Mouse (Mus musculus) limb, embryonic 15.5 days (tissue): ENCODE results near the gene Ppfia2. TPM values are rescaled to one million over a fixed set of nuclear protein-coding genes. Genes with fewer than 3 reads are reported as not detected.
A peak's percentile ranks its signal among the peaks of the same experiment; 100 is the strongest.

ENCODE experiments used
- ATAC-seq: fragments of 200-750 bp; cut with Nextera tagmentation; 2 replicates; pipeline ENCODE4 v1.8.0; 2017; ENCODE audit warnings: low read depth, moderate TSS enrichment; ENCODE audit not compliant: insufficient number of reproducible peaks, low FRiP score, low TSS enrichment
- H3K27ac ChIP-seq: fragments of 300-500 bp; sonication (generic); 2 replicates; pipeline ENCODE4 v1.5.1; 2015; ENCODE audit warnings: moderate library complexity, mild to moderate bottlenecking, inconsistent platforms
- H3K27me3 ChIP-seq: fragments of 300-500 bp; sonication (generic); 2 replicates; pipeline ENCODE4 v1.6.1; 2015; ENCODE audit warnings: inconsistent platforms
- H3K36me3 ChIP-seq: fragments of 300-500 bp; sonication (generic); 2 replicates; pipeline ENCODE4 v1.6.1; 2015; ENCODE audit warnings: inconsistent platforms
- H3K4me1 ChIP-seq: fragments of 300-500 bp; sonication (generic); 2 replicates; pipeline ENCODE4 v1.6.1; 2015; ENCODE audit warnings: inconsistent platforms
- H3K4me2 ChIP-seq: fragments of 300-500 bp; sonication (generic); 2 replicates; pipeline ENCODE4 v1.6.1; 2015; ENCODE audit warnings: mild to moderate bottlenecking, inconsistent platforms
- H3K4me3 ChIP-seq: fragments of 300-500 bp; sonication (generic); 2 replicates; pipeline ENCODE4 v1.5.1; 2015; ENCODE audit warnings: mild to moderate bottlenecking, inconsistent platforms
- H3K9ac ChIP-seq: fragments of 300-500 bp; sonication (generic); 2 replicates; pipeline ENCODE4 v1.6.1; 2015; ENCODE audit warnings: inconsistent platforms
- H3K9me3 ChIP-seq: fragments of 300-500 bp; sonication (generic); 2 replicates; pipeline ENCODE4 v1.6.1; 2016; ENCODE audit warnings: inconsistent platforms
- WGBS: fragments of 180-500 bp; shearing (Covaris S2); methylation state at CpG from one replicate; pipeline ENCODE4 v1.1.7; 2015; 5-methylcytosine and 5-hydroxymethylcytosine counted together
- polyA plus RNA-seq: library from polyadenylated mRNA; unstranded; fragments of >200 nt; fragmentation: Nextera tagmentation; extraction: Ambion mirVana; gene quantifications from 2 replicates; pipeline ENCODE4 v1.2.1, GENCODE M21; 2015

Gene Ppfia2
- 0.47 and 0.70 TPM in 2 replicates for polyA plus RNA-seq

- Histone ChIP-seq H3K9ac (peak within 1 kb of the TSS; percentile 14; the same call in 1 of the 2 replicates), H3K4me3 (peak within 1 kb of the TSS; percentile 47), H3K27ac (no peak within 1 kb of the TSS), H3K36me3 (no peaks in the 10 kb centered on the region), H3K4me1 (peaks cover 17% of the 10 kb centered on the region; the same call in 1 of the 2 replicates), H3K9me3 (no peaks in the 10 kb centered on the region), H3K4me2 (peak within 1 kb of the TSS; percentile 76), H3K27me3 (peaks cover 21% of the 10 kb centered on the region)
- ATAC-seq = no peak
- WGBS = 0% methylated on average over 30 of the region's 30 CpGs
Measured at GRCm38 (mm10) chr10:106469855-106470532, at the start of gene Ppfia2. TSS of gene Ppfia2 (plus strand) at chr10:106470339.

GRCm38 (mm10) chr10:106468956-106469721 lies 1.0 kb upstream of the Ppfia2 start:
- no peaks in the 10 kb centered on the region for H3K36me3 ChIP-seq
- peak overlapping the region; percentile 47 for H3K4me3 ChIP-seq
- WGBS = 3% methylated on average over 19 of the region's 19 CpGs
- peak overlapping the region; percentile 76 for H3K4me2 ChIP-seq
- H3K9ac ChIP-seq = no peak overlapping the region
- peaks cover 17% of the 10 kb centered on the region; the same call in 1 of the 2 replicates for H3K4me1 ChIP-seq
- no peak overlapping the region for H3K27ac ChIP-seq
- no peaks in the 10 kb centered on the region for H3K9me3 ChIP-seq
- peaks cover 21% of the 10 kb centered on the region for H3K27me3 ChIP-seq
- ATAC-seq = no peak

GRCm38 (mm10) chr10:106470533-106471205 lies 530 bp downstream of the Ppfia2 start:
- H3K4me3 ChIP-seq = peak overlapping the region; percentile 47
- no peak for ATAC-seq
- peak overlapping the region; percentile 14; the same call in 1 of the 2 replicates for H3K9ac ChIP-seq
- 11% methylated on average over 18 of the region's 18 CpGs for WGBS
- peaks cover 21% of the 10 kb centered on the region for H3K27me3 ChIP-seq
- no peak overlapping the region for H3K27ac ChIP-seq
- peaks cover 17% of the 10 kb centered on the region; the same call in 1 of the 2 replicates for H3K4me1 ChIP-seq
- H3K4me2 ChIP-seq = peak overlapping the region; percentile 76
- no peaks in the 10 kb centered on the region for H3K36me3 ChIP-seq
- no peaks in the 10 kb centered on the region for H3K9me3 ChIP-seq

DNA sequence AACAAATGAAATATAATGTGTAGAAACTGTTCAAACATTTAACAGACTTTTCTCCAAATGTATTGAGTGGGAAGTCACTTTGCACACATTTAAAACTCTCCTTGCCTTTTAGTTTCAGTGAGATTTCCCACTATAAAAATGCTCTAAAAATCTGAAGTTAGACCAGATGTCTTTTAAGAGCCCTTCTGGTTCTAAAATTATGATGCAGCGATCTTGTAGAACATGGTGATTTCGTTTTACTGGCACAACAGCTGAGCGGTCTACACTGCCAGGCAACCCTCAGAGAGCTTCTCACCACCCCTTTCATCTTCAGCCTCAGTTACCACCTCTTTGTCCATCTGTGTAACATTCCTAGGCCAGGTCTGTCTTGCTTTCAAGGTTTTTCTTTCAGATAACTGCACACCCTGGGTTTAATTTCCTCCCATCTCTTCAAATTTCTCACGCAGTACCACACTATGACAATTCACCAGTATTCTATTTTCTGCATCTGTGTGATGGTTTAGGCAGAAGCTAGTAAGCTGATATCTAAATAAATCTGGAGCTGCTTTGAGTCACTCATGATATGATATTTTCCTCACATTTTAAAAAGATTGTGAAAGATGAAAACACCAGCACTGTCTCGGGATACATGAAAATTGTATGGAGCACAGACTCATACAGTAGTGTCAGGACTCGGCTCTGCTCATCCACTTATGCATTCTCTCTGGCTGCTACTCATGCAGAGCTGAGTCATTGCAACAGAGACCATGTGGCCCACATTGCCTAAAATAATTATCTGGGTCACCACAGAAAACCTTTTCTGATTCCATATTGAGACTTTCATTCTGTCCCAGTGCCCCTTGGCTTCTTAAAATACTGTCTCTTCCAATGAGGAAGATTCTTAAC lies 39.4 kb downstream of the Ppfia2 start:
- H3K27me3 ChIP-seq = no peaks in the 10 kb centered on the region
- no peak overlapping the region for H3K27ac ChIP-seq
- ATAC-seq = no peak
- H3K36me3 ChIP-seq = no peaks in the 10 kb centered on the region
- H3K4me2 ChIP-seq = no peak overlapping the region
- no peaks in the 10 kb centered on the region for H3K4me1 ChIP-seq
- no peaks in the 10 kb centered on the region for H3K9me3 ChIP-seq
- WGBS = 40% methylated on average over 6 of the region's 6 CpGs
- no peak overlapping the region for H3K9ac ChIP-seq
- H3K4me3 ChIP-seq = no peak overlapping the region

DNA sequence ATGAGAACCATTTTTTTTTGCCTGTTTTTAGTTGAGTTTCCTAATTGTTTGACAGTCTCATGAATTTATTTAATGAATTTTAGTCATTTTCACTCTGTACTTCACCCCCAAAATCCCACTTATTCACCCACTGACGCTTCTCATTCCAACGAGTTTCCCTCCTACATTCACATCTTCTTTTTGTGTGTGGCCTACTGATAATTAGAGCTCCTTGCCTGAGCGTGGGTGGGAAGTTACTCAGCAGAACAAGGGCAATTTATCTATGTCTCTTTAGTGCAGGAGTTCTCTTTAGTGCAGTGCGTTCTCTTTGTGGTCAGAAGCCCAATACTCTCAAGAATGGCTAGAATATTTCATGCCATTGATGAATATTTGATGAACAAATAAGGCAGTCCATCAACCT lies 95.9 kb downstream of the Ppfia2 start:
- Histone ChIP-seq H3K9ac (no peak overlapping the region), H3K36me3 (no peaks in the 10 kb centered on the region), H3K4me3 (no peak overlapping the region), H3K4me2 (no peak overlapping the region), H3K27ac (no peak overlapping the region), H3K9me3 (no peaks in the 10 kb centered on the region), H3K4me1 (no peaks in the 10 kb centered on the region), H3K27me3 (no peaks in the 10 kb centered on the region)
- no peak for ATAC-seq
- WGBS = 57% methylated on average over 4 of the region's 4 CpGs

DNA sequence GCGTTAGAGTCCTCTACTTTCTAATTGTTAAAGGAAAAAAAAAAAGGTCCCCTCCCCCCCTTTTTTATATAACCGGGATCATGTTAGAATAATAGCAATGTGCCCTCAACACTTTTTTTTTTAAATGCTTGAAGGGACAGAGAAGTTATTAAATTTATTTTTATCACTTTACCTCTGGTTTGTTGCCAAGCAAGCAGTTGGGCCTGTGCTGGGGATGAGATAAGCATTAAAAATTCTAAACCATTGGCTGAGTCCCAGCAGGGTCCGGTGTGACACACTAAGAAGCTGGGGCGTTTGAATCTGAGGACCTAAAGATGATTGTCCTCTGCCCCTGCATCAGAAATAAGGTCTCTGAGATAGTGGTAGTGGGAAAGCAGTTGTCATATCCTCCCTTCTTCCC lies 114.9 kb downstream of the Ppfia2 start:
- H3K27me3 ChIP-seq = no peaks in the 10 kb centered on the region
- H3K9ac ChIP-seq = no peak overlapping the region
- H3K9me3 ChIP-seq = no peaks in the 10 kb centered on the region
- ATAC-seq = no peak
- no peaks in the 10 kb centered on the region for H3K36me3 ChIP-seq
- no peak overlapping the region for H3K4me2 ChIP-seq
- H3K27ac ChIP-seq = no peak overlapping the region
- H3K4me1 ChIP-seq = no peaks in the 10 kb centered on the region
- WGBS = 50% methylated on average over 4 of the region's 4 CpGs
- no peak overlapping the region for H3K4me3 ChIP-seq

- 3% methylated on average over 4 of the region's 4 CpGs for whole genome bisulfite sequencing
- no peak overlapping the region for H3K4me2 ChIP-seq
- no peaks in the 10 kb centered on the region for H3K27me3 ChIP-seq
- H3K9me3 ChIP-seq = no peaks in the 10 kb centered on the region
- H3K4me3 ChIP-seq = no peak overlapping the region
- no peaks in the 10 kb centered on the region for H3K36me3 ChIP-seq
- no peak overlapping the region for H3K9ac ChIP-seq
- ATAC-seq = no peak
- H3K4me1 ChIP-seq = no peaks in the 10 kb centered on the region
- no peak overlapping the region for H3K27ac ChIP-seq
Measured at GRCm38 (mm10) chr10:106585476-106586080, 115.4 kb downstream of the Ppfia2 start.

- Histone ChIP-seq H3K4me3 (no peak overlapping the region), H3K9ac (no peak overlapping the region), H3K4me1 (no peaks in the 10 kb centered on the region), H3K36me3 (no peaks in the 10 kb centered on the region), H3K4me2 (no peak overlapping the region), H3K27ac (no peak overlapping the region), H3K27me3 (no peaks in the 10 kb centered on the region), H3K9me3 (no peaks in the 10 kb centered on the region)
- ATAC-seq = no peak
- 65% methylated on average over 5 of the region's 5 CpGs for WGBS
Measured at GRCm38 (mm10) chr10:106587817-106588216, 117.7 kb downstream of the Ppfia2 start.

DNA sequence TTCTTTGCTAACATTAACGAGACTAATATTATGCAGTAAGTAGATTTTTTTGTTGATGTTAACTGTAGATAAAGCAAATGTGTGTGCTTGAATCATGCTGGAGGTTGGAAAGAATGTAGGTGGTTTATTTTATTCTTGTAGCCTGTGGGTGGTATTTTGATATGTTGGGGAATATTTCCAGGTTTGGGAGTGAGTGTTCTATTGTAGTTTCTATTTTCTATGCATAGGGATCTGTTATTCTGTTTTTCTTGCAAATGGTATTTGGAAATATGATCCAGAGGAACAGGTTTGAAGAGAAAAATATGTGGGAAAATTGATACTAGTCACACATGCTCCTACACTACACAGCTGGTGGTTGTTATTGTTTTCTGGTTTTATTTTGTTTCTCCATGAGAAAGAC lies 120.8 kb downstream of the Ppfia2 start:
- Histone ChIP-seq H3K36me3 (no peaks in the 10 kb centered on the region), H3K27me3 (no peaks in the 10 kb centered on the region), H3K4me3 (no peak overlapping the region), H3K9ac (no peak overlapping the region), H3K4me2 (no peak overlapping the region), H3K27ac (no peak overlapping the region), H3K4me1 (no peaks in the 10 kb centered on the region), H3K9me3 (no peaks in the 10 kb centered on the region)
- no peak for ATAC-seq
- 62% methylated on average over 1 of the region's 1 CpGs for WGBS

- H3K4me1 ChIP-seq = no peaks in the 10 kb centered on the region
- H3K9ac ChIP-seq = no peak overlapping the region
- no peak for ATAC-seq
- no peak overlapping the region for H3K4me2 ChIP-seq
- no peaks in the 10 kb centered on the region for H3K9me3 ChIP-seq
- H3K27ac ChIP-seq = no peak overlapping the region
- H3K27me3 ChIP-seq = no peaks in the 10 kb centered on the region
- H3K4me3 ChIP-seq = no peak overlapping the region
- H3K36me3 ChIP-seq = no peaks in the 10 kb centered on the region
- 19% methylated on average over 1 of the region's 1 CpGs for WGBS
Measured at GRCm38 (mm10) chr10:106596976-106597375, 126.8 kb downstream of the Ppfia2 start.

DNA sequence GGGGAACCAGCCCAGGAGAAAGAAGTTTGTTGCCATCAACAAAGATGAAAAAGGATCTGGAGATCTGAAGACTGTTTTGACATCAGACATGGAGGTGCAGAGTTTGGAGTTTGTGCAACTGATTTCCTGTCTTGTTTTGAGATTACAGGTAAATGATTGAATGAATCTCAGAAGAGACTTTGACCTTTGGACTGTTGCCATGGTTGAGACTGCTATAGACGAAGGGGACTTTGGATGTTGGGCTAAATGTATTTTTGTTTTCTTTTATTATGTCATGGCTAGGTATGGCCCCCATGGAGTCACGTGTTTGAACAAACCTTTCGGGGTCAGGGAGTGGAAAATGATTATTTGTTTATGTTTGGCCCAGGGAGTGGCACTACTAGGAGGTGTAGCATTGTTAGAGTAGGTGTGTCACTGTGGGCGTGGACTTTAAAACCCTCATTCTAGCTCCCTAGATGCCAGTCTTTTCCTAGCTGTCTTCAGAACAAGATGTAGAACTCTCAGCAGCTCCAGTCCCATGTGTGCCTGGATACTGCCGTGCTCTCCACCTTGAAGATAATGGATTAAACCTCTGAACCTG lies 133.3 kb downstream of the Ppfia2 start:
- H3K27ac ChIP-seq = no peak overlapping the region
- H3K9ac ChIP-seq = no peak overlapping the region
- H3K4me2 ChIP-seq = no peak overlapping the region
- 75% methylated on average over 5 of the region's 5 CpGs for WGBS
- no peak overlapping the region for H3K4me3 ChIP-seq
- H3K9me3 ChIP-seq = no peaks in the 10 kb centered on the region
- no peaks in the 10 kb centered on the region for H3K27me3 ChIP-seq
- H3K36me3 ChIP-seq = no peaks in the 10 kb centered on the region
- no peaks in the 10 kb centered on the region for H3K4me1 ChIP-seq
- ATAC-seq = no peak
